Mouse (Mus musculus): ENCODE results near the gene Ccdc121.
A peak's percentile ranks its signal among the peaks of the same experiment; 100 is the strongest.
"Not testable (repeated sequence)": the region's sequence is repeated elsewhere in the genome, so short reads cannot be mapped to it uniquely, and the experiment has no call there.

The Ccdc121 gene

GRCm38 (mm10) chr1:181512430-181513129 is 1.3 kb upstream of the Ccdc121 start:
- no peak for DNase-seq (ENCODE audit: inconsistent ontology term)

- not testable (repeated sequence) for DNase-seq (ENCODE audit: inconsistent ontology term)
Observed at GRCm38 (mm10) chr1:181510855-181511254, 396 bp downstream of the Ccdc121 start.

- no peak for DNase-seq (ENCODE audit: inconsistent ontology term)
Observed at GRCm38 (mm10) chr1:181505367-181505766, 5.9 kb downstream of the Ccdc121 start.

- DNase-seq (ENCODE audit: inconsistent ontology term), result no peak
Observed at GRCm38 (mm10) chr1:181503471-181503870, 7.8 kb downstream of the Ccdc121 start.

GRCm38 (mm10) chr1:181484696-181485095 is 26.6 kb downstream of the Ccdc121 start:
- peak; percentile 81 for DNase-seq (ENCODE audit: inconsistent ontology term)

GRCm38 (mm10) chr1:181476557-181476956 is 34.7 kb downstream of the Ccdc121 start:
- no peak for DNase-seq (ENCODE audit: inconsistent ontology term)

GRCm38 (mm10) chr1:181476141-181476540 is 35.1 kb downstream of the Ccdc121 start:
- no peak for DNase-seq (ENCODE audit: inconsistent ontology term)

- DNase-seq (ENCODE audit: inconsistent ontology term), result no peak
Observed at GRCm38 (mm10) chr1:181469415-181469814, 41.8 kb downstream of the Ccdc121 start.

- DNase-seq (ENCODE audit: inconsistent ontology term), result no peak
Observed at GRCm38 (mm10) chr1:181467321-181467670, 44.0 kb downstream of the Ccdc121 start.

- DNase-seq (ENCODE audit: inconsistent ontology term), result peak; percentile 61
Observed at GRCm38 (mm10) chr1:181466601-181467320, 44.5 kb downstream of the Ccdc121 start.

- no peak for DNase-seq (ENCODE audit: inconsistent ontology term)
Observed at GRCm38 (mm10) chr1:181466040-181466439, 45.2 kb downstream of the Ccdc121 start.

GRCm38 (mm10) chr1:181465027-181465426 is 46.2 kb downstream of the Ccdc121 start:
- DNase-seq (ENCODE audit: inconsistent ontology term), result no peak

- DNase-seq (ENCODE audit: inconsistent ontology term), result no peak
Observed at GRCm38 (mm10) chr1:181462906-181463179, 48.4 kb downstream of the Ccdc121 start.

GRCm38 (mm10) chr1:181462051-181462905 is 49.0 kb downstream of the Ccdc121 start:
- DNase-seq (ENCODE audit: inconsistent ontology term), result no peak

GRCm38 (mm10) chr1:181461484-181461883 is 49.8 kb downstream of the Ccdc121 start:
- no peak for DNase-seq (ENCODE audit: inconsistent ontology term)

- DNase-seq (ENCODE audit: inconsistent ontology term), result no peak
Observed at GRCm38 (mm10) chr1:181460283-181460682, 51.0 kb downstream of the Ccdc121 start.
